Mouse (Mus musculus) embryonic facial prominence, embryonic 11.5 days (tissue): ENCODE measurements at regions not wholly inside any gene's neighbourhood (a gene's known extent, or its start where the extent isn't known, plus 50 kb on each side); places are given as distances from the start of the nearest gene placed in this dataset.
"Not testable (repeated sequence)": the region's sequence is repeated elsewhere in the genome, so short reads cannot be mapped to it uniquely, and the experiment has no call there.

ENCODE experiments used
- ATAC-seq: fragments of 200-750 bp; cut with Nextera tagmentation; replicated peaks from 2 replicates; pipeline ENCODE4 v1.8.0; 2017; ENCODE audit warnings: low read depth; ENCODE audit not compliant: insufficient number of reproducible peaks, low FRiP score, low TSS enrichment
- DNase-seq: peaks from one replicate; pipeline ENCODE4 v3.0.0-alpha.2; 2015; ENCODE audit warnings: low spot score
- H3K27ac ChIP-seq: fragments of 300-500 bp; sonication (generic); replicated peaks from 2 replicates; pipeline ENCODE4 v1.5.1; 2014; ENCODE audit warnings: mild to moderate bottlenecking, low read depth, low read length, control low read depth
- H3K27me3 ChIP-seq: fragments of 300-500 bp; sonication (generic); 2 replicates; pipeline ENCODE4 v1.6.1; 2014; ENCODE audit warnings: mild to moderate bottlenecking, low read length, moderate library complexity, mixed read lengths; ENCODE audit not compliant: control insufficient read depth, insufficient read depth
- H3K36me3 ChIP-seq: fragments of 300-500 bp; sonication (generic); replicated peaks from 2 replicates; pipeline ENCODE4 v1.6.1; 2014; ENCODE audit warnings: low read depth, mild to moderate bottlenecking, low read length, moderate library complexity, mixed read lengths; ENCODE audit not compliant: control insufficient read depth, insufficient read depth
- H3K4me1 ChIP-seq: fragments of 300-500 bp; sonication (generic); 2 replicates; pipeline ENCODE4 v1.6.1; 2014; ENCODE audit warnings: low read length, mixed read lengths; ENCODE audit not compliant: control insufficient read depth, insufficient read depth
- H3K4me2 ChIP-seq: fragments of 300-500 bp; sonication (generic); 2 replicates; pipeline ENCODE4 v1.6.1; 2014; ENCODE audit warnings: low read depth, mild to moderate bottlenecking, control low read depth, low read length, moderate library complexity
- H3K4me3 ChIP-seq: fragments of 300-500 bp; sonication (generic); 2 replicates; pipeline ENCODE4 v1.5.1; 2014; ENCODE audit warnings: low read depth, low read length, control low read depth
- H3K9ac ChIP-seq: fragments of 300-500 bp; sonication (generic); replicated peaks from 2 replicates; pipeline ENCODE4 v1.6.1; 2014; ENCODE audit warnings: mild to moderate bottlenecking, control low read depth, low read length
- H3K9me3 ChIP-seq: fragments of 300-500 bp; sonication (generic); replicated peaks from 2 replicates; pipeline ENCODE4 v1.6.1; 2016; ENCODE audit warnings: mild to moderate bottlenecking, low read length, inconsistent platforms, mixed read lengths; ENCODE audit not compliant: control insufficient read depth
- WGBS: fragments of 180-500 bp; shearing (Covaris S2); extraction: QIAGEN DNeasy Blood & Tissue Kit; methylation state at CpG from one replicate; pipeline ENCODE4 v1.1.7; 2014; 5-methylcytosine and 5-hydroxymethylcytosine counted together

DNA sequence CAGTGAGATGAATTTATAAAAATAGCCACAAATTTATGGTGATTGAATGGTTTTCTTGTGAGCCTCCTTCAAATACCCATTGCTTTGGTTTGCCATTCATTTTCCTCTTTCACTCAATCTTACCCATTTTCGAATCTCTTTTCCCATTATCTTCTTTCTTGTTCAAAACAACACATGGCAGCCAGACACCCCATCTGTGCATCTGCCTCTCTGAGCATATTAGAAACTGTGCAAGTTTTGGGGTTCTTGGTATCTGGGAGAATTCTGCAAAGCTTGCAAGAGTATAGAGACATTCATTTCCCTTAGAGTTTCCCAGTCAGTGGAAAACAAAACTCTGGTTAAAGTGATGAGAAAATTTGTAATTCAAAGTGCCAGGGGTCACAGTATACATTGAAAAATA is 347.3 kb downstream of the Rad51ap2 start:
- Histone ChIP-seq H3K27me3 (no peaks in the 10 kb centered on the region), H3K4me1 (no peaks in the 10 kb centered on the region), H3K9me3 (no peaks in the 10 kb centered on the region), H3K4me2 (no peak overlapping the region), H3K27ac (no peak overlapping the region), H3K4me3 (no peak overlapping the region), H3K36me3 (no peaks in the 10 kb centered on the region), H3K9ac (no peak overlapping the region)
- ATAC-seq, result no peak
- 78% methylated on average over 1 of the region's 1 CpGs for WGBS
- no peak for DNase-seq

DNA sequence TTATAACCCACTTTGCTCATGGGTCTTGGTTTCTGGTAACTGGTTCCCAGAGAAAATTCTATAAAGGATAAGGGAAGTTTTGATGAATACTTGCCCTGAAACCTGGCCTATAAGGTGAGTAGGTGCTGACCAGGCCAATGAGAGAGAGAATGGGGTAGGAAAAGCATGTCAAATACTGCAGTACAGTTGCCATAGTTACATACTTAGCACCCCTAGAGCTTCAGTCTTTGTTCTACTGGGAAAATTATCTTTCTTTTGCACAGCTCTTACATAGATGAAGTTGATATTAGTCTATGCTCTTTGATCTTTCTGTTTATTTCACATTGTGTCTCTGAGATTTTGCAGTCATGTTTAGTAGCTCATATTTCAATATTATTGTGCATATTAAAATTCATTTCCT is 373.8 kb downstream of the Rad51ap2 start:
- ATAC-seq, result no peak
- DNase-seq, result no peak
- Histone ChIP-seq H3K27me3 (no peaks in the 10 kb centered on the region), H3K4me1 (no peaks in the 10 kb centered on the region), H3K4me3 (no peak overlapping the region), H3K4me2 (no peak overlapping the region), H3K9me3 (no peaks in the 10 kb centered on the region), H3K36me3 (no peaks in the 10 kb centered on the region), H3K9ac (no peak overlapping the region), H3K27ac (no peak overlapping the region)

DNA sequence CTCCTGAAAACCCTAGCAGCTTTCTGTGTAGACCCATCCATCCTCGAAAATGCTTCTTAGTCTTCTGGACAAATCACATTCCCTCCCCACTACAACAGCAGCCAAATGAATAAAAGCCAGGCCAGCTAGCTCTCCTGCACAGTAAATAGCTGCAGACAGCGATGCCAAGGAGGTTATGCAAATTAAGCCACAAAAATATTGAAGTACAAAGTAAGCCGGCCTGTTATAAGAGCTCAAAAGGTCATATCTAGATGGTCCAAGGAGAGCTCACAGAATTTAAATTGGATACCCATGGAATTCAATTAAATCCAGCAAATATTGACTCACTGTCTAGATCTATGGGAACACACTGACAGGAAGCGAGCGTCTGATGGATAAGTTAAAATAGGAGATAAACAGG is 375.4 kb downstream of the Rad51ap2 start:
- DNase-seq (no peak), ATAC-seq (no peak)
- 72% methylated on average over 5 of the region's 5 CpGs for WGBS
- H3K36me3 ChIP-seq, result no peaks in the 10 kb centered on the region
- no peaks in the 10 kb centered on the region for H3K4me1 ChIP-seq
- H3K4me3 ChIP-seq, result no peak overlapping the region
- H3K9ac ChIP-seq, result no peak overlapping the region
- H3K27me3 ChIP-seq, result no peaks in the 10 kb centered on the region
- no peaks in the 10 kb centered on the region for H3K9me3 ChIP-seq
- H3K4me2 ChIP-seq, result no peak overlapping the region
- H3K27ac ChIP-seq, result no peak overlapping the region

DNA sequence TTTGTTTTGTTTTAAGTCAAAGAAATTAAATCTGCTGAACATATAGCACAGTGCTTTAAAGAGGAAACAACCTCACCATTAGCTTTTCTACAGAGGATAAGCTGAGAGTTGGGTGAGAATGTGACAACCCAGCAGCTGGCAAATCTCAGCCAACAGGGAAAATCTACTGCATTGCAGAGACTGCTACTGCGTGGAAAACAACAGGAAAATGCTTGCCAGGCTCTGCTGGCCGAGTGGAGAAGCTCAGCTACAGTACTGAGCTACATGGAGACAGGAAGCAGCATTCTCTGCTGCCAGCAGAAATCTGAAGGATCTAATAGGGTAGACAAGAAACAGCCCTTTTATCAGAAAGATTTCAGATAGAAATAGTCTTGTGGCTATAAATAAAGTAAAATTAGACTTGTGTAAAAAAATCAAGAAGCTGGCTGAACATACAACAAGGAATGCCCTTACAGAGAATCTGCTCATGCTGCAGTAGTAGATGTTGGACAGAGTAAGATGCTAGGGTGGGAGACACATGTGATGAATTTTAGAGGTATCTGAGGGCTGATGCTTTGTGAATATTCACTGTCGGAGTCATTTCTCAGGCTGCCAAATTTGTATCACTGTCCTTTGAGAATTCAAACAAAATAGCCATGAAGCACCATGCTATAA is 382.1 kb downstream of the Rad51ap2 start:
- WGBS, result 58% methylated on average over 3 of the region's 3 CpGs
- no peak overlapping the region for H3K9ac ChIP-seq
- no peaks in the 10 kb centered on the region for H3K9me3 ChIP-seq
- H3K27me3 ChIP-seq, result no peaks in the 10 kb centered on the region
- H3K4me3 ChIP-seq, result no peak overlapping the region
- H3K4me2 ChIP-seq, result no peak overlapping the region
- ATAC-seq, result no peak
- DNase-seq, result no peak
- H3K36me3 ChIP-seq, result no peaks in the 10 kb centered on the region
- H3K4me1 ChIP-seq, result no peaks in the 10 kb centered on the region
- H3K27ac ChIP-seq, result no peak overlapping the region

DNA sequence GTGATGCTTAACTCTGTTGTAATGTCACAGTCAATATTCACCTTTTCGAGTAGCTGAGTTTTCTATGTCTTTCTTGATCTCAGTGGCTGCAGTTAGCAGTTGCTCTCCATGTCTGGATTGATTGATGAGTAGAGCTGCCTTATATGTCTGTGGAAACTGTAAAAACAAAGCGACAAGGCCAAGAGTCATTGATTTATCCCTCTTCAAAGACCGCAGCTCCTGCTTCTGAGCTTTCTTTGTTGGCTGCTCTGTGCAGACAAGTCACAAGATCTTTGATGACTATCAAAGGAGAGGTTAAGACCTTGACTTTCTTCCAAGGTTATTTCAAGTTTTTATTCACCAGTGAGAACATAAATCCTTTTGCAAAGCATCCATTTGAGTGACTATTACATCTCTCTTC is 395.2 kb downstream of the Rad51ap2 start:
- no peak overlapping the region for H3K4me3 ChIP-seq
- WGBS, result 78% methylated on average over 3 of the region's 3 CpGs
- H3K4me1 ChIP-seq, result no peaks in the 10 kb centered on the region
- no peak for DNase-seq
- H3K9me3 ChIP-seq, result no peaks in the 10 kb centered on the region
- ATAC-seq, result no peak
- H3K27me3 ChIP-seq, result no peaks in the 10 kb centered on the region
- H3K36me3 ChIP-seq, result no peaks in the 10 kb centered on the region
- no peak overlapping the region for H3K4me2 ChIP-seq
- no peak overlapping the region for H3K9ac ChIP-seq
- no peak overlapping the region for H3K27ac ChIP-seq

DNA sequence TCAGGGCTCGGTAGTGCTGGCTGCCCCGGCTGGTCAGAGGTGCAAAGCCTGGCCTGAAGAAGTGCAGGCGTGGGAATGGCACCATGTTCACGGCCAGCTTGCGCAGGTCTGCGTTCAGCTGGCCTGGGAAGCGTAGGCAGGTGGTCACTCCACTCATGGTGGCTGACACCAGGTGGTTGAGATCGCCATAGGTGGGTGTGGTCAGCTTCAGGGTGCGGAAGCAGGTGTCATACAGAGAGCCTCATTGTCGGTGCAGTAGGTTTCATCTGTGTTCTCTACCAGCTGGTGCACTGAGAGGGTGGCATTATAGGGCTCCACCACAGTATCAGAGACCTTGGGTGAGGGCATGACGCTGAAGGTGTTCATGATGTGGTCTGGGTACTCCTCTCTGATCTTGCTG is 380.1 kb upstream of the Fam49a start:
- not testable (repeated sequence) for H3K27ac ChIP-seq, ATAC-seq, H3K27me3 ChIP-seq, H3K9ac ChIP-seq, H3K4me3 ChIP-seq, H3K9me3 ChIP-seq, H3K36me3 ChIP-seq, DNase-seq, H3K4me1 ChIP-seq, H3K4me2 ChIP-seq
- 92% methylated on average over 11 of the region's 11 CpGs for WGBS

DNA sequence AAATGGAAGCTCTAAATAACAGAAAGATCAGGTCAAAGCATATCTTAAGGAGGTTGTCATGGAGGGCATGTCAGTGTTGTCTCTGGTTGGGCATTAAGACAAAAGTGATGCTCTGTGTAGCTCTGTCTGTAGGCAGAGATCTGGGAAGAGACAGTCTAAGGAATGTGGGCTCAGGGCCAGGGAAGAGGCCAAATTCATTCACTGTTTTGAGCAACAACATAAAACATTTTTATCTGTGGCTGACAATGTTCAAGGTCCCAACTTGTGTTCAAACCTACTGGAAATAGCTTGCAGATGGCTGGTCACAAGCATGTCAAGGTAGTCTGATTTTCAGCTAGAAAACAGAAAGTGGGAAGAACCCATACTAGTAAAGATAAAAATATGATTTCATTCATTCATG is 374.6 kb upstream of the Fam49a start:
- Histone ChIP-seq H3K4me3 (no peak overlapping the region), H3K27ac (no peak overlapping the region), H3K4me1 (no peaks in the 10 kb centered on the region), H3K9me3 (no peaks in the 10 kb centered on the region), H3K4me2 (no peak overlapping the region), H3K27me3 (no peaks in the 10 kb centered on the region), H3K9ac (no peak overlapping the region), H3K36me3 (no peaks in the 10 kb centered on the region)
- DNase-seq (no peak), ATAC-seq (no peak)

DNA sequence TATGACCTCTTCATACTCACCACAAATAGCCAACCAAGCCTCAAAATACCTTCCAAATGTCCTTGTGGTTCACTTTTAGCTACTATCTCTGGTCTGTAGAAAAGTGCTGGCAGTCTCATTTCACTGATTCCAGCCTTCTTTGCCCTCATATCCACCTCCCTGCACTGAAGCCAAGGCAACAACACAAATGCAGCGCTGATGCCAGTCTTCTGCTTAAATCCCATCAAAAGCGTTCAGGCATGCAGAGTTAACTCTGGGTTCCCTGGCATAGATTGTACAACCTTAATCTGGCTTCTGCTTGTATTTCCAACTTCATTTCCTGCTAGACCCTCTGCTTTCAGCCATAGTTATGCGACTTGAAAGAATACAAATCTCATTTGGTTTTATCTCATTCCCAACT is 362.9 kb upstream of the Fam49a start:
- H3K27ac ChIP-seq, result no peak overlapping the region
- no peaks in the 10 kb centered on the region for H3K36me3 ChIP-seq
- H3K4me2 ChIP-seq, result no peak overlapping the region
- no peak overlapping the region for H3K4me3 ChIP-seq
- no peaks in the 10 kb centered on the region for H3K4me1 ChIP-seq
- no peak overlapping the region for H3K9ac ChIP-seq
- no peaks in the 10 kb centered on the region for H3K27me3 ChIP-seq
- H3K9me3 ChIP-seq, result no peaks in the 10 kb centered on the region
- DNase-seq, result no peak
- ATAC-seq, result no peak
- WGBS, result 88% methylated on average over 3 of the region's 3 CpGs
